Mouse (Mus musculus): Measurements from ENCODE around the gene Leng8. TPM values are rescaled to one million over a fixed set of nuclear protein-coding genes. Genes with fewer than 3 reads are reported as not detected.

Leng8 gene
- 10 to 100 TPM; 31.7 to 62.1 TPM for total RNA-seq (2021)
- long read RNA-seq, experiment 1, full-length matches to known transcripts = 4 of 62 reads
- long read RNA-seq, experiment 1, partial matches to known transcripts = 12 of 62 reads
- long read RNA-seq, experiment 1, other reads (novel, unspliced or antisense) = 46 of 62 reads
- long read RNA-seq, experiment 2, full-length matches to known transcripts = 1 of 28 reads
- long read RNA-seq, experiment 2, partial matches to known transcripts = 4 of 28 reads
- long read RNA-seq, experiment 2, other reads (novel, unspliced or antisense) = 23 of 28 reads

GRCm38 (mm10) chr7:4136771-4137531 is at the start of gene Leng8:
Gene Leng8 (plus strand): TSS chr7:4137039.
- DNase-seq = peak; percentile 97

GRCm38 (mm10) chr7:4087238-4087895 is 49.5 kb upstream of the Leng8 start:
- no peak for DNase-seq

GRCm38 (mm10) chr7:4087896-4088480 is 48.9 kb upstream of the Leng8 start:
- DNase-seq = no peak

DNA sequence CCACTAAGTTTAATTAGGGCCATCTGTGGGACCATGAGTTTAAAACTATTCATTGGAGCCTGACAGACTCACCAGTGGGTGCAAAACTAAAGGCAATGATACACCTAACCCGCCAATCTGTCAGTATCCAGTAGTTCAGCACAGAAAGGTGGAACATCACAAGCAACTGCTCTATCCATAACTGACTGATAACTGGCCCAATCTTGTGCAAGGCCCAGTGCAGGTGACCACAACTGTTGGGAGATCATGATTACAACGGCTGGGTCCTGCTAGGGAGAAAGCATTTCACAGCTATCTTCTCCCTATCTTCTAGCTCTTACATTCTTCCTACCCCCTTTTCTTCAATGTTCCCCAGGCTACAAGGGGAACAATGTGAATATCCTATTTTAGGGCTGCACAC is 48.2 kb upstream of the Leng8 start:
- no peak for DNase-seq

DNA sequence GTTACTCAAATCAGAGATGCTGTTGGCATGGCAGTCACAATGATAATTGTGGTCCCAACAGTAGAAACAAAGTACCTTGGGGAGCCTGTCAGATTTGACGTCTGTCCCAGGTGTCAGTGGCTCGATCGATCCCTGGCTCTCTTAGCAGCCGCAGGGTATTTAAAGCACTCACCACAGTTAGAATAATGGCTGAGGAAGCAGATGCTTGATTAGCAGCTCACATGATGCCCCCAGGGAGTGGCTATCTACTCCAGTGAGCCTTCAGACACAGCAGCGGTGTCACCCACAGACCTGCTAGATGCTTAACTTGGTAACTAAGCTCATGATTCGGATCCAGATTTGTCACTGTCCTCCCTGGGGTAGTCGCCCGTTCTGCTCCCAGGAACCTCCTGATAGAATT is 45.7 kb upstream of the Leng8 start:
- DNase-seq = no peak

DNA sequence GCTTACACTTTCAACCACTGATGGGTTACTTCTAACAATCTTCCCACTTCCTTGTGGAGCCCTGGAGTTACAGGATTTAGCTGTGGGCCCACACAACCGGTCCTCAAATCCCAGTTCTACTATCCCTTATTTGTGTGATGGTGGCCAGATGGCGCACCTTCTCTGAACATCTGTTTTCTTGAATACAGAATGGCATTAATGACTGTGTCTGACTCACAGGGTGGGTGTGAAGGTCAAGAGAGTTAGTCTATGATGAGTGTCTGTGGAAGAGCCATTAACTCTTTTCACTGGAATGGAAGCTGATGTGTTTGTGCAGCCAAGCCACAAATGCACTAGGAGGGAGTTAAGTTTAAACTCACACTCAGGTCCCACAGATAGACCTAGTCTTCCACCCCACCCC is 38.5 kb upstream of the Leng8 start:
- DNase-seq = no peak

DNA sequence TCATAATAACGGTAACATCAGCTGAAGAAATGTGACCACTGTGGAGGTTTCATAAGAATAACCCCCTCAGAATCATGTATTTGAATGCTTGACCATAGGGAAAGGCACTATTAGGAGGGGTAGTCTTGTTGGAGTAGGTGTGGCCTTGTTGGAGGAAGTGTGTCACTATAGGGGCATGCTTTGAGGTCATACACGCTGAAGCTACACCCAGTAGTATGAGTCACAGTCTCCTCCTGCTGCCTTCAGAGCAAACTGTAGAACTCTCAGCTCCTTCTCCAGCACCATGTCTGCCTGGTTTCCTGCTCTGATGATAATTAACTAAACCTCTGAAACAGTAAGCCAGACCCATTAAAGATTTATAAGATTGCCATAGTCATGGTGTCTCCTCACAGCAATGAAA is 38.0 kb upstream of the Leng8 start:
- DNase-seq = no peak

- no peak for DNase-seq
These were observed 35.7 kb upstream of the Leng8 start for GRCm38 (mm10) chr7:4101144-4101543.

DNA sequence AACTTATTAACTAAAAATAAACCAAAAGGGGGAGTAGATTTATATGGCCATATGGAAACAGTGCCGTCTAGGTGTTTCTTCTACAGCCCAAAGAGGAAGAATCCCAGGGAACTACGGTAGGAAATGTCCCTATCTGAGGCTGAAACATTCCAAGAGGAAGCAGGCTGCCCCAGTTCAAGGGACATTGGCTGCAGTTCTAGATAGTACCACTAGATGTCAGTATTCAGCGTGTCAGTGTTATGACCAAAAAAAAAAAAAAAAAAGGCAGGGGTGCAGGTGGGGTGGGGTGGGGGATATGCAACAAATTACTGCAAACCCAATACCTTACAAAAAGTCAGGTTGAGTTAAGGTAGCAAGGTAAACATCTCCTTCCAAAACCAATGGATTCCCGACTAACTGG is 33.4 kb upstream of the Leng8 start:
- DNase-seq = no peak

GRCm38 (mm10) chr7:4111766-4112165 is 25.1 kb upstream of the Leng8 start:
- DNase-seq = no peak

GRCm38 (mm10) chr7:4117050-4117814 is 19.6 kb upstream of the Leng8 start:
- no peak for DNase-seq

- no peak for DNase-seq
These were observed 17.4 kb upstream of the Leng8 start, which contains the start of gene Ttyh1 for GRCm38 (mm10) chr7:4119344-4119902. Gene Ttyh1 (plus strand): TSS chr7:4119408.

DNA sequence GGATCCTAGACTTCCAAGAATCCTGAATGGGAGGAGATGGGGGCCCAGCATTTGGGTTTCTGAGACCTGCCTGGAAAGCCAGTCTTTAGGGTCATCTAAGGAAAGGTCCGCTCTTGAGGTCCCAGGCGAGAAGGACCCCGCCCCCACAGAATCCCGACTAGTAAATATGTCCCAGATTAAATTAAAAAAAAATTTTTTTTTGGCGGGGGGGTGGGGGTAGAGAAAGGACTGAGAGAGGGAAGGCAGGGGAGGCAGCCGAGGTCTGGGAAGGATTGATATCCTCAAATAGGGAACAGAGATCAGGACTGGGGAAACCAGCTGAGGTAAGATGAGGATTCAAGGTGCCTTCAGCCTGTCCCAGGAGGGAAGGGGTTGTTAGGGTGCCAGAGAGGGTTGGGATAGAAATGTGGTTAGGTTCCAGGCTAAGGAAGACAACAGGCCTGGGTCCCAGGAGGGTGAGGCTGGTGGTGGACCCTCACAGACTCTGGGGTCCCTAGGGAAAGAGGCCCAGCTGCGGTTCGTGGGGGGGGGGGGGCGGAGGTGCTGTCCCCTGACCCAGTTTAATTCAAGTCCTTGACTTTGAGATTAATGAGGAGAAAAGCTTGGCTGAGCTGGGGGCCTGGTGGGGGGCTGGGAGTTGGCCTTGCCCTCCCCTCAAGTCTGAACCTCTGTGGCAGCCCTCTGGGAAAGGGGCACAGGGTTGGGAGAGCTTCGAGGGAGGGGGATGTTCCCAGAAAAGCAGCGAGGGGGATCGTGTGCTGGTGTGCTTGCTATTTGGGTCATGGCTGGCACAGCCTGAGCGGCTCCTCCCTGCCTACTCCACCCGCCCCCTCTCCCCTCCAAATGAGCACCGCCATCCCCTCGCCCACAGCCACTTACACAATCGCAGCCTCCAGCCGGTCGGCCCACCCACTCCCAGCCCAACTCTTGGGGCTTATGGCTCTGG is 16.6 kb upstream of the Leng8 start:
- DNase-seq = no peak

- DNase-seq = no peak
These were observed 14.6 kb upstream of the Leng8 start for GRCm38 (mm10) chr7:4122076-4122768.

- DNase-seq = no peak
These were observed 14.1 kb upstream of the Leng8 start for GRCm38 (mm10) chr7:4122783-4123182.

GRCm38 (mm10) chr7:4123732-4124131 is 13.1 kb upstream of the Leng8 start:
- peak; percentile 69 for DNase-seq

DNA sequence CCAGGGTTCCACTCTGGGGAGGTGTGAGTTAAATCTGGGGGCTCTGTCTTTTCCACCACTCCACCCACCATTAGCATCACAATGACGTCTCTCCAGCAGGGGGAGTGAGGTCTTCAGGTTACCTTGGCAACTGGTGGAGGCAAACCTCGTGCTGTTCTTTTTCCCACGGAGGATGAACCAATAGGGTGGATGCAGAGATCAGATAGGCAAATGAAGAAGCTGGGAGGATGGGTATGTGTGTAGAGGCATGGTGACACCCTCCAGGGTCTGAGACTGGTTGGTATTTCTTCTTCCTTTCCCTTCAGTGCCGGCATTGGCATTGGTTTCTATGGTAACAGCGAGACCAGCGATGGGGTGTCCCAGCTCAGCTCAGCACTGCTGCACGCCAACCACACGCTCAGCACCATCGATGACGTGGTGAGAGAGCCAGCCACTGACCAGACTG is 12.5 kb upstream of the Leng8 start:
- DNase-seq = no peak

- no peak for DNase-seq
These were observed 12.0 kb upstream of the Leng8 start for GRCm38 (mm10) chr7:4124856-4125255.

GRCm38 (mm10) chr7:4125306-4125705 is 11.5 kb upstream of the Leng8 start:
- no peak for DNase-seq
